ENCODE assay signal across 9 mouse cellular contexts in the genomic region with DNA sequence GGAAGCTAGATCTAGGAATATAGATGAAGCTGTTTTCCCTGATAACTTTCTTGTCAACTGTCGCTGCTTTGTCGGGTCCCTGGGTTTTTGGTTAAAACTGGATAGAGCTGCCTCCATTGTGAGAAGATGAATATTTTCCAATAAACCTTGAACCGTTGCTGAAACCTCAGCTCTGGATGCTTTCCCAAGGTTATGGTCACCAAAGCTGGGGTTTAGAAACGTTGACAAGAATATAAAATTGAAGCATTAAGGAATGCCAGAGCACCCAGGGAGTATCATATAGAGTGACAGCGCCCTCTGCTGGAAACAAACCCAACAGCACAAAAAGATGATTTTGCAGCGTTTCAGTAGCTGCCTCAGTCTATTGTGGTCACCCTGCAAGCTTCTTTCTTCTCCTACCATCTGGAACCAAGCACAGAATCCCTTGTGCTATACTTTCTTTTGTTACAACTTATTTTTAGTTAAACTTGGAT.
DNase-seq lines count a peak whose midpoint lies in the region; ATAC-seq lines count a peak whose summit lies in the region.
"Had no signal": no experiment of that assay in that cellular context is flagged by ENCODE, and none has a peak within 500 bp of the region (broad histone marks: within the 10 kb centered on the region; RNA-seq: fewer than 3 reads in every experiment).

No protein-coding gene starts in this region.

- H3K27me3 ChIP-seq in midbrain, embryonic 10.5 days (ENCODE audit: low read depth, poor library complexity, severe bottlenecking), result no peaks in the 10 kb centered on the region
- no peaks in the 10 kb centered on the region for H3K27me3 ChIP-seq in midbrain, embryonic 13.5 days
- H3K27me3 ChIP-seq in stomach, embryonic 15.5 days (replicated peaks), result no peaks in the 10 kb centered on the region

- H3K9ac ChIP-seq in midbrain, embryonic 13.5 days (replicated peaks), result no peak overlapping the region
- no peak overlapping the region for H3K9ac ChIP-seq in stomach, embryonic 15.5 days

- intact Hi-C loops in gastrocnemius, postnatal 14 days (cut with DNase I; ENCODE audit: low total_unique reads), result no loop called here

- H3K36me3 ChIP-seq in midbrain, embryonic 10.5 days, result no peaks in the 10 kb centered on the region
- no peaks in the 10 kb centered on the region for H3K36me3 ChIP-seq in midbrain, embryonic 13.5 days
- H3K36me3 ChIP-seq in stomach, embryonic 15.5 days, result no peaks in the 10 kb centered on the region

- no peak for ATAC-seq in midbrain, embryonic 13.5 days
- ATAC-seq in stomach, embryonic 15.5 days (ENCODE audit: insufficient read depth, low FRiP score, low read depth), result no peak
- no peak for ATAC-seq in inflammation-experienced regulatory T-cells, adult 6 months

- H3K4me3 ChIP-seq in midbrain, embryonic 10.5 days, result no peak overlapping the region
- no peak overlapping the region for H3K4me3 ChIP-seq in midbrain, embryonic 13.5 days (replicated peaks)
- H3K4me3 ChIP-seq in stomach, embryonic 15.5 days (replicated peaks), result no peak overlapping the region; the same call in 1 of the 2 replicates

- DNase-seq in midbrain, embryonic 10.5 days (ENCODE audit: low spot score), result peak; percentile 38
- DNase-seq in cerebellum, adult 8-10 months, result peak; percentile 49
- peak; percentile 16 for DNase-seq in gastrocnemius, postnatal 14 days
- DNase-seq in layer of hippocampus, adult 18-20 months (ENCODE audit: low spot score in 2 of 2), result peak; percentile 21 to 80
- DNase-seq in lung, postnatal 36 days, result peak; percentile 20

- no peaks in the 10 kb centered on the region for H3K4me1 ChIP-seq in midbrain, embryonic 10.5 days
- H3K4me1 ChIP-seq in midbrain, embryonic 13.5 days (replicated peaks), result 0 out of 2 replicates have a peak, but pooled peaks cover 3% of the 10 kb centered on the region
- H3K4me1 ChIP-seq in stomach, embryonic 15.5 days, result 0 out of 2 replicates have a peak, but pooled peaks cover 4% of the 10 kb centered on the region

- no peak overlapping the region for H3K4me2 ChIP-seq in midbrain, embryonic 13.5 days (replicated peaks)
- H3K4me2 ChIP-seq in stomach, embryonic 15.5 days, result peak overlapping the region; percentile 42

- no peaks in the 10 kb centered on the region for H3K9me3 ChIP-seq in midbrain, embryonic 10.5 days (replicated peaks)
- H3K9me3 ChIP-seq in midbrain, embryonic 13.5 days, result no peaks in the 10 kb centered on the region
- H3K9me3 ChIP-seq in stomach, embryonic 15.5 days, result no peaks in the 10 kb centered on the region

- no peak overlapping the region for H3K27ac ChIP-seq in midbrain, embryonic 10.5 days (replicated peaks)
- no peak overlapping the region for H3K27ac ChIP-seq in midbrain, embryonic 13.5 days
- peak overlapping the region; percentile 44; the same call in 1 of the 2 replicates for H3K27ac ChIP-seq in stomach, embryonic 15.5 days
- H3K27ac ChIP-seq: macrophage had no signal

- 54% methylated on average over 6 of the region's 6 CpGs for WGBS in midbrain, embryonic 10.5 days
- 43% methylated on average over 6 of the region's 6 CpGs for WGBS in midbrain, embryonic 13.5 days
- WGBS in stomach, embryonic 15.5 days, result 34% methylated on average over 6 of the region's 6 CpGs
